Mouse (Mus musculus) stomach, embryonic 14.5 days (tissue): ENCODE data around the gene Kctd17. TPM values are rescaled to one million over a fixed set of nuclear protein-coding genes. Genes with fewer than 3 reads are reported as not detected.

Experiments
- ATAC-seq: fragments of 200-750 bp; cut with Nextera tagmentation; 2 replicates; pipeline ENCODE4 v1.8.0; 2017; ENCODE audit warnings: low read depth, moderate TSS enrichment; ENCODE audit not compliant: insufficient number of reproducible peaks, insufficient read depth, low FRiP score
- H3K27ac ChIP-seq: fragments of 300-500 bp; sonication (generic); 2 replicates; pipeline ENCODE4 v1.5.1; 2014; ENCODE audit warnings: mild to moderate bottlenecking, low read length, moderate library complexity, mixed read lengths
- H3K27me3 ChIP-seq: fragments of 300-500 bp; sonication (generic); 2 replicates; pipeline ENCODE4 v1.6.1; 2014; ENCODE audit warnings: low read length, control low read depth, mixed read lengths; ENCODE audit not compliant: control insufficient read depth, insufficient read depth
- H3K36me3 ChIP-seq: fragments of 300-500 bp; sonication (generic); 2 replicates; pipeline ENCODE4 v1.6.1; 2014; ENCODE audit warnings: mild to moderate bottlenecking, control low read depth, low read length, moderate library complexity, mixed read lengths; ENCODE audit not compliant: control insufficient read depth, insufficient read depth
- H3K4me1 ChIP-seq: fragments of 300-500 bp; sonication (generic); 2 replicates; pipeline ENCODE4 v1.6.1; 2014; ENCODE audit warnings: low read length, control low read depth, mixed read lengths; ENCODE audit not compliant: control insufficient read depth, insufficient read depth
- H3K4me2 ChIP-seq: fragments of 300-500 bp; sonication (generic); replicated peaks from 2 replicates; pipeline ENCODE4 v1.6.1; 2014; ENCODE audit warnings: low read depth, low read length, control low read depth
- H3K4me3 ChIP-seq: fragments of 300-500 bp; sonication (generic); 2 replicates; pipeline ENCODE4 v1.5.1; 2014; ENCODE audit warnings: low read depth, low read length, control low read depth
- H3K9ac ChIP-seq: fragments of 300-500 bp; sonication (generic); replicated peaks from 2 replicates; pipeline ENCODE4 v1.6.1; 2014; ENCODE audit warnings: low read depth, mild to moderate bottlenecking, control low read depth, low read length, moderate library complexity, mixed read lengths
- H3K9me3 ChIP-seq: fragments of 300-500 bp; sonication (generic); 2 replicates; pipeline ENCODE4 v1.6.1; 2016; ENCODE audit warnings: low read depth, low read length, control low read depth; ENCODE audit not compliant: control insufficient read depth
- WGBS: fragments of 180-500 bp; shearing (Covaris S2); extraction: QIAGEN DNeasy Blood & Tissue Kit; methylation state at CpG from one replicate; pipeline ENCODE4 v1.1.7; 2014; 5-methylcytosine and 5-hydroxymethylcytosine counted together
- polyA plus RNA-seq: library from polyadenylated mRNA; unstranded; fragments of >200 nt; fragmentation: Nextera tagmentation; extraction: Ambion mirVana; gene quantifications from 2 replicates; pipeline ENCODE4 v1.2.1, GENCODE M21; 2014

Gene Kctd17
- polyA plus RNA-seq, 1 experiment from 2014 or later = 39.4 TPM

DNA sequence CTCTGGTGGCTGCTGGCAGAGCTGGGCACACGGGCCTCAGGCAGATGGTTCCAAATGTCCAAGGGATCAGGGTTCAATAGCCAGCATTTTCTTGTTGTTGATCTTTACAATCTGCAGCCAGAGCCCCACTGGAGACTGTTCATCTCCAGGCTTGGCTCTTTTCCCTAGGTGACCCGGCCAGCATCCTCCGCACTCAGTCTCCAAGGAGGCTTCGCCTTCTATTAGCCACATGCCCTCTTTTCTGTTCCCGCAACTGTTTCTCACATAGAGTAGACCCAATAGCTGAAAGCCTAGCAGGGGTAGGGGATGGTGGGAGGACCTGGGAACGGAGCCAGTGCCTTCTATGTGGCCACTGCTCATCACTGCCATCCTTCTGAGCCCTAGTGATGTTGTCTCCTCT, 45.1 kb downstream of the Kctd17 start:
- Histone ChIP-seq H3K27ac (no peak overlapping the region), H3K27me3 (no peaks in the 10 kb centered on the region), H3K9me3 (no peaks in the 10 kb centered on the region), H3K4me2 (no peak overlapping the region), H3K4me1 (peaks cover 6% of the 10 kb centered on the region), H3K9ac (no peak overlapping the region), H3K4me3 (no peak overlapping the region), H3K36me3 (no peaks in the 10 kb centered on the region)
- WGBS = 83% methylated on average over 6 of the region's 6 CpGs
- no peak for ATAC-seq

DNA sequence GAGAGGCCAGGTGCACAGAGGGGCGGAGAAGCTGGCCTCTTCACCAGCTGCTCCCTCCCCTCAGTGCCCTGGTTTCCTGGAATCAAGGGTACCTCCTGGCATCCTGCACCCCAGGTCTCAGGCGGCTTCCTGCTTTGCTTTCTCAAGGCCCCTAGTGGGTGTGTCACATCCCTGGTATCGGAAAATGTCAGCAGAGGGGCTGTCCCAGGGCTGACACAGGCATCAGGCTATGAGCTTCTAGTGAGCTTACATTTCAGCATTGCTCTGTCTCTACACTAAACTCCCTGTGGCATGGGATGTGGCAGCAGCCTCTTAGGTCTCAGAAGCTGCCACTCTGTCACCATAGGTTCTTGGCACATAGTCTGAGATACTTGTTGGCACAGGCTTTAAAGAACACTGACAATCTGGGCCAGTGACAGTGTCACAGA, 47.3 kb downstream of the Kctd17 start:
- ATAC-seq = no peak
- H3K4me3 ChIP-seq = no peak overlapping the region
- H3K9me3 ChIP-seq = no peaks in the 10 kb centered on the region
- no peak overlapping the region for H3K9ac ChIP-seq
- no peaks in the 10 kb centered on the region for H3K36me3 ChIP-seq
- H3K27me3 ChIP-seq = no peaks in the 10 kb centered on the region
- H3K4me2 ChIP-seq = no peak overlapping the region
- H3K27ac ChIP-seq = no peak overlapping the region
- peaks cover 6% of the 10 kb centered on the region for H3K4me1 ChIP-seq
- WGBS = 52% methylated on average over 3 of the region's 3 CpGs

DNA sequence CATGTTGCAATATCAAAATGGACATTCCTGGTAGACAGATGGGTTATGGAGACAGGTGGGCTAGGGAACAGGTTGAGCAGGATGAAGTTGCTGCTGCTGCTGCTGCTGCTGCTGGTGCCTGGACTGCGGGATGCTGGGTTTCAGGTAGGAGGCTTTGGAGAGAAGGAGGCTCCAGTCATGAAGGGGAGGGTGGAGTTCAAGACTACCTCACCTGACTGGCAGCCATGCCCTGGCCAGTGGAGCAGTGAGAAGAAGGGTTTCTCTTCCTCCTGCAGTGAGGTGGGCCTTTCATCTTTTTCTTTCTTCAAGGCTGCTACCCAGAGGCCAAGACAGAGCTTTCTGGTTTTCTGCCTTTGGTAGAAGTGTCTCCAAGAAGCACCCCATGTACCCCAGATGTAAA, 48.5 kb downstream of the Kctd17 start:
- no peak for ATAC-seq
- Histone ChIP-seq H3K4me1 (peaks cover 4% of the 10 kb centered on the region), H3K9me3 (no peaks in the 10 kb centered on the region), H3K4me3 (no peak overlapping the region), H3K4me2 (no peak overlapping the region), H3K9ac (no peak overlapping the region), H3K27me3 (no peaks in the 10 kb centered on the region), H3K27ac (no peak overlapping the region), H3K36me3 (no peaks in the 10 kb centered on the region)
- WGBS = 82% methylated on average over 1 of the region's 1 CpGs

DNA sequence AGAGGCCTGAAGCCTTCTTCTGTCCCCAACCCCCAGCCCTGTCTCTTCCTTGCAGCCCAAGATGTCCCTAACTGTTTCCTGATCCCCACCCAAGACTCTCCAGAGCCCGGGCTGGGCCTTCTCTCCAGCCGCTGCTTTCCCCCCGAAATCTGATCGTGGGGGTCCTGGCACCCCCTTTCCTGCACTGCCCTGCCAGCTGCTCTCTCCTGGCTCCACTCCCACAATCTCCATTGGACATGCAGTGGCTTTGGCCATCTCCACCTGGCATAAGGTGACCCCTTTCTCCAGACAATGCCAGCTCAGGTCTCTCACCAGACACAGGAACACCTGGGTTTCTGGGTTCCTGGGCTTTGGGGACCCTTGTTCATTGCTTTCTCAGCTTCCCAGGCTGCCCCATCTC, 49.7 kb downstream of the Kctd17 start:
- 87% methylated on average over 4 of the region's 4 CpGs for WGBS
- no peaks in the 10 kb centered on the region for H3K36me3 ChIP-seq
- H3K9ac ChIP-seq = no peak overlapping the region
- H3K4me1 ChIP-seq = 0 out of 2 replicates have a peak, but pooled peaks cover 2% of the 10 kb centered on the region
- H3K4me2 ChIP-seq = no peak overlapping the region
- ATAC-seq = no peak
- H3K27me3 ChIP-seq = no peaks in the 10 kb centered on the region
- H3K9me3 ChIP-seq = no peaks in the 10 kb centered on the region
- no peak overlapping the region for H3K4me3 ChIP-seq
- H3K27ac ChIP-seq = no peak overlapping the region

DNA sequence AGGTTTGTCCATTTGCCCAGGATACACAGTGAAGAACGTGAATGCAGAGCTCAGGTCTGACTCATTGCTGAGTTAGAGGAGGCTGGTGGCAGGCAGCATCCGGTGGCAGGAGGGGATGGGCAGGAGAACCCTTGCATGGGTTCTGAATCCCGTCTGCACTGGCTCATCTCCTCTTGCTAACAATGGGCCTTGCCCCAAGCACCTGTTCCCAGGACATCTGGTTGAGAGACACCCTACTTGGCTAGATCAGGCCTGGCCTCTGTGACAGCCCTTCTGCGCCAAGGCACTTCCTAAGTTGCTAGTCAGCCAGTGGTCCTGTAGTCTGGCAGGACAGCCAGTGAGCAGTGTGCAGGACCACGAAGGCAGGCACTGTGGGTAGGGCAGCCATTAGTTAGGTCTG, 51.1 kb downstream of the Kctd17 start:
- Histone ChIP-seq H3K4me3 (no peak overlapping the region), H3K4me2 (no peak overlapping the region), H3K36me3 (no peaks in the 10 kb centered on the region), H3K9me3 (no peaks in the 10 kb centered on the region), H3K27me3 (no peaks in the 10 kb centered on the region), H3K27ac (no peak overlapping the region), H3K9ac (no peak overlapping the region), H3K4me1 (0 out of 2 replicates have a peak, but pooled peaks cover 2% of the 10 kb centered on the region)
- WGBS = 80% methylated on average over 5 of the region's 5 CpGs
- no peak for ATAC-seq

DNA sequence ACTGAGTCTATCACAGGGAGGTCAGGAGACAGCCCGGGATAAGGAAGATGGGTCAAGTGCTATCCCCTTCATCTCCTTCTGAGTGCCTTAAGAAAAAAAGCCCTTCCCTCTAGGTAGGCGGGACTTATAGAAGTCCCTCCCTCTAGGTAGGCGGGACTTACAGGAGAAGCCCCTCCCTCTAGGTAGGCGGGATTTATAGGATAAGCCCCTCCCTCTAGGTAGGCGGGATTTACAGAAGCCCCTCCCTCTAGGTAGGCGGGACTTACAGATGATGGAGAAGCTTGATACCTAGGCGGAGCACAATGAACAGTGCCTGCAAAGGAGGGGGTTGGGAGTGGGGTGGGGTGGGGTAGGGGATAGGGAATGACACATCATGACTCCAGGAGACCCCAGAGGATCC, 51.7 kb downstream of the Kctd17 start:
- Histone ChIP-seq H3K4me1 (0 out of 2 replicates have a peak, but pooled peaks cover 2% of the 10 kb centered on the region), H3K9me3 (no peaks in the 10 kb centered on the region), H3K27me3 (no peaks in the 10 kb centered on the region), H3K4me2 (no peak overlapping the region), H3K27ac (no peak overlapping the region), H3K36me3 (no peaks in the 10 kb centered on the region), H3K9ac (no peak overlapping the region), H3K4me3 (no peak overlapping the region)
- ATAC-seq = no peak
- WGBS = 70% methylated on average over 7 of the region's 7 CpGs

DNA sequence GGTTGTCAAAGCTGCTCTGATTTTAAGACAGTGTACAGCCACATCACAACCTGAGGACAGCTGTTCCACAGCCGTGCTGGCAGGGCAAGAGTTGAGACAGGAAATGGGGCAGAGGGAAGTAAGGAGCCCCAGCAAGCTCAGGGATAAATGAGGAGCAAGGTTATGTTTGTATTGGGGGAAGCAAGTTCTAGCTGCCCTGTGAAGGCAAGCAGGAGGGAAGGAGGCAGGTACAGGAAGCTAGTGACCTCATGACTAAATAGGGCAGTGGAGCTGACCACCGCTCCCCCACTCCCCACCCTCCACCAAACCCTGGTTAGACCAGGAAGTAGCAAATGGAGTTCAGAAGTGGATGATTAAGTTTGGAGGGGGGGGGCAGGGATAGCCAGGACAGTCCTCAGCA, 52.6 kb downstream of the Kctd17 start:
- no peak overlapping the region for H3K4me3 ChIP-seq
- H3K36me3 ChIP-seq = no peaks in the 10 kb centered on the region
- no peaks in the 10 kb centered on the region for H3K9me3 ChIP-seq
- no peak overlapping the region for H3K4me2 ChIP-seq
- 25% methylated on average over 2 of the region's 2 CpGs for WGBS
- 0 out of 2 replicates have a peak, but pooled peaks cover 2% of the 10 kb centered on the region for H3K4me1 ChIP-seq
- ATAC-seq = no peak
- no peak overlapping the region for H3K27ac ChIP-seq
- no peaks in the 10 kb centered on the region for H3K27me3 ChIP-seq
- no peak overlapping the region for H3K9ac ChIP-seq

DNA sequence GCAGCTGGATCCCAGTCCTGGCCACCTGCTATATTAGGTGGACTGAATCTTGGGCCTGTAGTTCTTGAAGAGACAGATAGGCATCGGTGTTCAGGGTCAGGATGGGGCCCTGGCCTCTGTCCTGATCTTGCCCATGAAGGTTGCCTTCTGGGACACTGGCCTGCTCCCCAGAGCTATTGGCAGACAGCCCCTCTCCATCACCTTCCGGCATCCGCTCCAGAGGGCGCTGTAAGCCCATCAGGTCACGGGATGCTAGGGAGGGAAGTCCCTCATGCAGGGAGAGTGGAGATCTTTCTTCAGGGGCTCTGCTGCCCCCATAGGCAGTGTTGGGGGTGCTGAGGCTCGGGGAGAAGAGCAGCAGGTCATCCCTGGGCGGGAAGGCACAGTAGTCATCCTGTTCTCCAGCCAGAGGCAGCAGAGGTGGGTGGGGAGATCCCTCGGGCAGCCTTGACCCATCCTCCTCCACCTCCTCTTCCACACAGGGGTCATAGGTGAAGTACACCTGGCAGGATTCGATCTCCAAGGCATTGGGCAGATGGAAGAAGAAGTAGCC, 53.2 kb downstream of the Kctd17 start:
- WGBS = 53% methylated on average over 9 of the region's 9 CpGs
- no peak overlapping the region for H3K27ac ChIP-seq
- H3K9me3 ChIP-seq = no peaks in the 10 kb centered on the region
- H3K4me1 ChIP-seq = 0 out of 2 replicates have a peak, but pooled peaks cover 2% of the 10 kb centered on the region
- H3K4me2 ChIP-seq = no peak overlapping the region
- H3K9ac ChIP-seq = no peak overlapping the region
- ATAC-seq = no peak
- H3K27me3 ChIP-seq = no peaks in the 10 kb centered on the region
- no peaks in the 10 kb centered on the region for H3K36me3 ChIP-seq
- H3K4me3 ChIP-seq = no peak overlapping the region

DNA sequence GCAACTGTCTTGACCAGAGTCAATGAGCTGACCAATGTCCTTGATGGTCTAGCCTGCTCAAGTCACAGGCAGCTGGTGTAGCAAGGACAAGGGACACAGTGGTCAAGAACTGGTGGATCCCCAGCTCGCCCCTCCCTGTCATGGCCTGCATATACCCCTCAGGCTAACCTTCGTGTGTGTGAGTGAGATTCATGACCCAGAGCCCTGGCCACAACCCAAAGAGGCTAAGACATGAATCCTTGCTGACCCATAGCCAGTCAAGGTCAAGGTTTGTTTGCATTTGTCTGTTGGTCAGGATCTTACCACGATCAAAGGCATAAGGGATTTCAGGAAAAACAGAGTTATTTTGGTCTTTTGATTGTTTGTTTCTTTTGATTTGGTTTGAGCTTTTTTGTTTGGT, 54.2 kb downstream of the Kctd17 start:
- 66% methylated on average over 3 of the region's 3 CpGs for WGBS
- ATAC-seq = no peak
- H3K27me3 ChIP-seq = no peaks in the 10 kb centered on the region
- no peak overlapping the region for H3K4me3 ChIP-seq
- H3K27ac ChIP-seq = no peak overlapping the region
- no peaks in the 10 kb centered on the region for H3K36me3 ChIP-seq
- H3K9me3 ChIP-seq = no peaks in the 10 kb centered on the region
- H3K9ac ChIP-seq = no peak overlapping the region
- no peak overlapping the region for H3K4me2 ChIP-seq
- H3K4me1 ChIP-seq = 0 out of 2 replicates have a peak, but pooled peaks cover 2% of the 10 kb centered on the region
